Mouse (Mus musculus) midbrain, embryonic 14.5 days (tissue): ENCODE results near the gene Yes1. TPM values are rescaled to one million over a fixed set of nuclear protein-coding genes. Genes with fewer than 3 reads are reported as not detected.
"Not testable (repeated sequence)": the region's sequence is repeated elsewhere in the genome, so short reads cannot be mapped to it uniquely, and the experiment has no call there.

Experiments used
- ATAC-seq: fragments of 200-750 bp; cut with Nextera tagmentation; 2 replicates; pipeline ENCODE4 v1.8.0; 2017; ENCODE audit warnings: moderate number of reproducible peaks, moderate library complexity; ENCODE audit not compliant: low FRiP score, low TSS enrichment
- DNase-seq: peaks from one replicate; pipeline ENCODE4 v3.0.0-alpha.2; 2015
- H3K27ac ChIP-seq: fragments of 300-500 bp; sonication (generic); replicated peaks from 2 replicates; pipeline ENCODE4 v1.5.1; 2014; ENCODE audit warnings: mild to moderate bottlenecking, low read depth, low read length, moderate library complexity
- H3K27me3 ChIP-seq: fragments of 300-500 bp; sonication (generic); 2 replicates; pipeline ENCODE4 v1.6.1; 2014; ENCODE audit warnings: low read length, control low read depth, mixed read lengths; ENCODE audit not compliant: control insufficient read depth, insufficient read depth
- H3K36me3 ChIP-seq: fragments of 300-500 bp; sonication (generic); 2 replicates; pipeline ENCODE4 v1.6.1; 2014; ENCODE audit warnings: low read length, control low read depth; ENCODE audit not compliant: control insufficient read depth, insufficient read depth
- H3K4me1 ChIP-seq: fragments of 300-500 bp; sonication (generic); 2 replicates; pipeline ENCODE4 v1.6.1; 2014; ENCODE audit warnings: mild to moderate bottlenecking, antibody characterized with exemption, low read length, control low read depth; ENCODE audit not compliant: control insufficient read depth, insufficient read depth
- H3K4me2 ChIP-seq: fragments of 300-500 bp; sonication (generic); 2 replicates; pipeline ENCODE4 v1.6.1; 2014; ENCODE audit warnings: mild to moderate bottlenecking, low read length, moderate library complexity
- H3K4me3 ChIP-seq: fragments of 300-500 bp; sonication (generic); replicated peaks from 2 replicates; pipeline ENCODE4 v1.5.1; 2014; ENCODE audit warnings: low read depth, low read length
- H3K9ac ChIP-seq: fragments of 300-500 bp; sonication (generic); replicated peaks from 2 replicates; pipeline ENCODE4 v1.6.1; 2014; ENCODE audit warnings: mild to moderate bottlenecking, low read length, moderate library complexity
- H3K9me3 ChIP-seq: fragments of 300-500 bp; sonication (generic); 2 replicates; pipeline ENCODE4 v1.6.1; 2016; ENCODE audit warnings: low read length, control low read depth, mixed read lengths; ENCODE audit not compliant: control insufficient read depth
- WGBS: fragments of 180-500 bp; shearing (Covaris S2); extraction: QIAGEN DNeasy Blood & Tissue Kit; methylation state at CpG from one replicate; pipeline ENCODE4 v1.1.7; 2014; 5-methylcytosine and 5-hydroxymethylcytosine counted together
- polyA plus RNA-seq: library from polyadenylated mRNA; unstranded; fragments of >200 nt; fragmentation: Nextera tagmentation; extraction: Ambion mirVana; gene quantifications from 2 replicates; pipeline ENCODE4 v1.2.1, GENCODE M21; 2014

Gene Yes1
- polyA plus RNA-seq, 1 experiment from 2014 or later = 26.5 TPM

GRCm38 (mm10) chr5:32728300-32728699 is 117.3 kb downstream of the Yes1 start:
- no peak for DNase-seq
- H3K4me2 ChIP-seq = no peak overlapping the region
- no peak overlapping the region for H3K4me3 ChIP-seq
- WGBS = 91% methylated on average over 7 of the region's 7 CpGs
- H3K9ac ChIP-seq = no peak overlapping the region
- no peaks in the 10 kb centered on the region for H3K36me3 ChIP-seq
- H3K27me3 ChIP-seq = no peaks in the 10 kb centered on the region
- ATAC-seq = no peak
- no peak overlapping the region for H3K27ac ChIP-seq
- no peaks in the 10 kb centered on the region for H3K9me3 ChIP-seq
- H3K4me1 ChIP-seq = no peaks in the 10 kb centered on the region

DNA sequence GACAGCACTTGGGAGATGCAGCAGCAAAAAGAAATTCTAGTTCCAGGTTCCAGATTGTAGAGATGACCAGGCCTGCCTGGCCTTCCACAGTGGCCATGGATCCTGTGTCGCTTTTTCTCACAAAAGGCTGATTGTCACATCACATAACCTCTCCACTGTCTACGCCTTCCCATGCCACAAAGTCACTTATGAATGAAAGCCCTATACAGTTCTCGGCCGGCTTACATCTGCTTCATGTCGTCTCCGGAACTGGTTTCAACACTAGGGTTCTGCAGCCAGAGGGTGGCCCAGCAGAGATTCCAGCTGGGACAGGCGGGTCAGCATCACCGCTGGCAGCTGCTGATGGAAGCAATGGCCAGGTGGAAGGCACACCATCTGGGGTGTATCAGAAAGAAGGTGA is 117.9 kb downstream of the Yes1 start:
- Histone ChIP-seq H3K9ac (no peak overlapping the region), H3K36me3 (no peaks in the 10 kb centered on the region), H3K27me3 (no peaks in the 10 kb centered on the region), H3K4me1 (no peaks in the 10 kb centered on the region), H3K4me2 (no peak overlapping the region), H3K9me3 (no peaks in the 10 kb centered on the region), H3K4me3 (no peak overlapping the region), H3K27ac (no peak overlapping the region)
- ATAC-seq = no peak
- WGBS = 90% methylated on average over 8 of the region's 8 CpGs
- DNase-seq = no peak

DNA sequence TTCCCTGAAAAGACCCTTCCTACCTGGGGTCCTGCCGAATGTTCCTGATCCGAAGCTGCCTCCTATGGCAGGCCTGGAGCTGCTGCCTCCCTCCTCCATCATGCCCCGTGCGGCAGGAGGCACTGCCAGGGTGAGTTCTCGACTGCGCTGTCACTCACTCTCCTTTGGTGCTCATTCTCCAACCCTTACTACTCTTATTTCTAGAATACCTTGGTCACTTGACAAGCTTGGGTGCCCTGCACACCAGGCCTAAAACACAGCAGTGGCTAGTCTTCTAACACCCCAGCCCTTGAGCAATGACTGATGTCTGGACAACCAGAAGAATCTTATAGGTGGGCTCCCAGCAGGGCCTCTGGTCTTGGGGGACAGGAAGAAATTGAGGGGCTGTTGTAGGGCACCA is 122.9 kb downstream of the Yes1 start:
- H3K4me1 ChIP-seq, H3K27ac ChIP-seq, H3K4me2 ChIP-seq, H3K9ac ChIP-seq, H3K4me3 ChIP-seq, DNase-seq, H3K9me3 ChIP-seq, H3K27me3 ChIP-seq: not testable (repeated sequence)
- peaks cover 13% of the 10 kb centered on the region; the same call in 1 of the 2 replicates for H3K36me3 ChIP-seq
- peak; percentile 66 for ATAC-seq
- WGBS = 97% methylated on average over 6 of the region's 6 CpGs

DNA sequence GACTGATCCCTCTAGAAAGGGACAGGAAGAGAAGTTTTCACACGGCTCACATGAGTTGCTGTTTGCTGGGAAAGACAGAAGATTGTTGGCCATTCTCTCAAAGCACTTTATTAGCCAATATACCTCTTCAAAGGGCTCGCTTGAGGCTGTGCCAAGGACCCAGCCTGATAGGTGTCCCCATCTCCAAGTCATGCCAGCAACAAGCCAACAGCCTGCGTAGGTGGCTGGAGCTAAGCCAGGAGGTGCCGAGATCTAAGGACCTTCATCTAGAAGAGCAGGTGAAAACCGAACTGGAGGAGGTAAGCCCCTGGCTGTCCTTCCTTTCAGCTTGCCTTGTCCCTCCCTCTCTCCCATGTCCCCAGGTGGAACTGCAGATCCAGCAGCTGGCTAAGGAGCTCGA is 124.8 kb downstream of the Yes1 start:
- Histone ChIP-seq H3K4me1 (no peaks in the 10 kb centered on the region), H3K36me3 (peaks cover 13% of the 10 kb centered on the region; the same call in 1 of the 2 replicates), H3K27me3 (no peaks in the 10 kb centered on the region), H3K27ac (no peak overlapping the region), H3K9me3 (no peaks in the 10 kb centered on the region), H3K9ac (no peak overlapping the region), H3K4me3 (no peak overlapping the region), H3K4me2 (no peak overlapping the region)
- no peak for DNase-seq
- 94% methylated on average over 6 of the region's 6 CpGs for WGBS
- ATAC-seq = no peak

Other genes starting within 250 kb of the Yes1 start
- gene Ppp1cb, start 152.3 kb upstream of the Yes1 start, polyA plus RNA-seq = 247 and 254 TPM in 2 replicates
- 106 and 114 TPM in 2 replicates for gene Pisd, start 174.5 kb downstream of the Yes1 start, polyA plus RNA-seq
- not detected in 2 replicates for gene Gm20671, start 215.9 kb downstream of the Yes1 start, polyA plus RNA-seq
- 13.5 and 15.8 TPM in 2 replicates for gene Prr14l, start 243.1 kb downstream of the Yes1 start, polyA plus RNA-seq